In the genomic region with DNA sequence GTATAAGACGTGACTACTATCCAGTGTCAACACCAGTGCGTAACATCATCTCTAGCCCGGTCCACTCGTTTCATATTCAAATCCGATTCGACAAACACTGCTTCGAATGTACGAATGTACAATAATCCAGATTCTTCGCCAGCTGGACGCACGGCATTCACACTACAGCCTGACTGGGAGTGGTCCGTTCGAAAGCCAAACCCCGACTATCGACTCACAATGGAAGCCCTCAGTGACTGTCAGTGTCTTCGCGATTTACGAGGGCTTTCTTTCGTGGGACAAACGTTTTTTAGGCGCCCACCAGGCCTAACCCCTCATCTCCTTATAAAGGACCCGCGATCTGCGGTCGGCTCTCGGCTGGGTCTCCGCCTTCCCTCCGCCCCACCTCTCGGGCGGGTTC, we compare ENCODE assay signal across 9 mouse cellular contexts. TPM values are rescaled to one million over a fixed set of nuclear protein-coding genes. Genes with fewer than 3 reads are reported as not detected.
DNase-seq lines count a peak whose midpoint lies in the region; ATAC-seq and TF ChIP-seq lines count a peak whose summit lies in the region.
"Had no signal": no experiment of that assay in that cellular context is flagged by ENCODE, and none has a peak within 500 bp of the region (broad histone marks: within the 10 kb centered on the region; RNA-seq: fewer than 3 reads in every experiment).

No protein-coding gene starts in this region.

- peak; percentile 35 for DNase-seq in cerebellum, adult 9-10 months
- no peak for DNase-seq in cerebellum, postnatal 4 days (ENCODE audit: low spot score in 2 of 2)
- DNase-seq in retina, postnatal 7 days (ENCODE audit: low read depth, low spot score) = peak; percentile 14
- no peak for DNase-seq in retina, postnatal 1 day
- DNase-seq in midbrain, postnatal 0 days (ENCODE audit: low spot score) = peak; percentile 22
- no peak for DNase-seq in cerebellum, postnatal 10 days
- DNase-seq in thymus, postnatal 4 days = no peak

- peak overlapping the region; percentile 89 for H3K4me3 ChIP-seq in intestine, embryonic 16.5 days (ENCODE audit: low read length)
- peak overlapping the region; percentile 59 for H3K4me3 ChIP-seq in midbrain, postnatal 0 days (ENCODE audit: low read depth, low read length)

- ATAC-seq in intestine, embryonic 16.5 days = peak; percentile 63
- ATAC-seq in midbrain, postnatal 0 days (ENCODE audit: low FRiP score) = 0 out of 2 replicates have a peak, but pooled peaks have one; percentile 8

- H3K4me1 ChIP-seq in intestine, embryonic 16.5 days (ENCODE audit: control insufficient read depth, insufficient read depth, low read length) = peaks cover 13% of the 10 kb centered on the region
- no peaks in the 10 kb centered on the region for H3K4me1 ChIP-seq in midbrain, postnatal 0 days (ENCODE audit: insufficient read depth, low read length)

- no peaks in the 10 kb centered on the region for H3K27me3 ChIP-seq in intestine, embryonic 16.5 days (replicated peaks; ENCODE audit: control insufficient read depth, insufficient read depth, low read length)
- H3K27me3 ChIP-seq in midbrain, postnatal 0 days (ENCODE audit: insufficient read depth, low read length) = no peaks in the 10 kb centered on the region

- WGBS in intestine, embryonic 16.5 days = under 1% methylated on average over 30 of the region's 30 CpGs
- under 1% methylated on average over 30 of the region's 30 CpGs for WGBS in midbrain, postnatal 0 days

- H3K4me2 ChIP-seq in intestine, embryonic 16.5 days (ENCODE audit: low read depth, low read length) = peak overlapping the region; percentile 74
- H3K4me2 ChIP-seq in midbrain, postnatal 0 days (ENCODE audit: low read depth, low read length, poor library complexity, severe bottlenecking) = peak overlapping the region; percentile 80

- no peak for TF ChIP-seq CTCF in midbrain, postnatal 0 days (IDR thresholded peaks at IDR 0.05)

- 0 out of 2 replicates have a peak overlapping the region, but pooled peaks have one; percentile 16 for H3K27ac ChIP-seq in intestine, embryonic 16.5 days (ENCODE audit: low read length)
- peak overlapping the region; percentile 72 for H3K27ac ChIP-seq in midbrain, postnatal 0 days (ENCODE audit: low read depth, low read length)

- H3K36me3 ChIP-seq in intestine, embryonic 16.5 days (ENCODE audit: control insufficient read depth, insufficient read depth, low read length) = no peaks in the 10 kb centered on the region
- H3K36me3 ChIP-seq in midbrain, postnatal 0 days (ENCODE audit: insufficient read depth, low read length) = peaks cover 11% of the 10 kb centered on the region; the same call in 1 of the 2 replicates

- peak overlapping the region; percentile 82 for H3K9ac ChIP-seq in intestine, embryonic 16.5 days (ENCODE audit: low read depth, low read length)
- H3K9ac ChIP-seq in midbrain, postnatal 0 days (replicated peaks; ENCODE audit: low read length, poor library complexity, severe bottlenecking) = peak overlapping the region; percentile 58

- H3K9me3 ChIP-seq in intestine, embryonic 16.5 days (ENCODE audit: control insufficient read depth, low read length) = no peaks in the 10 kb centered on the region
- H3K9me3 ChIP-seq in midbrain, postnatal 0 days (ENCODE audit: low read length) = no peaks in the 10 kb centered on the region

RNA-seq across cellular contexts. Expression of a gene that starts 0.4 kb away (rescaled TPM):
- polyA plus RNA-seq in intestine, embryonic 16.5 days (2015; fragmentation: Nextera tagmentation; extraction: Ambion mirVana) = 23.4 and 24.1 TPM in 2 replicates
- 48.2 and 49.7 TPM in 2 replicates for total RNA-seq in midbrain, postnatal 0 days (2014; rRNA removed)
- 68.1 and 70.1 TPM in 2 replicates for polyA plus RNA-seq in midbrain, postnatal 0 days (2015; fragmentation: Nextera tagmentation; extraction: Ambion mirVana)

RNA-seq across cellular contexts. Expression of a gene that starts 23.2 kb away (rescaled TPM):
- polyA plus RNA-seq in intestine, embryonic 16.5 days (2015; fragmentation: Nextera tagmentation; extraction: Ambion mirVana) = 0.11 and 0.13 TPM in 2 replicates
- 1.7 and 3.5 TPM in 2 replicates for total RNA-seq in midbrain, postnatal 0 days (2014; rRNA removed)
- polyA plus RNA-seq in midbrain, postnatal 0 days (2015; fragmentation: Nextera tagmentation; extraction: Ambion mirVana) = 2.0 and 3.1 TPM in 2 replicates
- total RNA-seq: hematopoietic stem cell, adult 5-6 weeks had no signal

Comparison
In these comparisons a context has a peak if more than half of its experiments do, and no peak if none do; other contexts are left out.
1. DNase-seq: peak in cerebellum, adult 9-10 months (single experiment), retina, postnatal 7 days (single experiment) and midbrain, postnatal 0 days (single experiment); none in cerebellum, postnatal 4 days (0 of 2), retina, postnatal 1 day (single experiment), cerebellum, postnatal 10 days (0 of 2) and thymus, postnatal 4 days (single experiment).